Mouse (Mus musculus) embryonic facial prominence, embryonic 11.5 days (tissue): ENCODE measurements at regions not wholly inside any gene's neighbourhood (a gene's known extent, or its start where the extent isn't known, plus 50 kb on each side); places are given as distances from the start of the nearest gene placed in this dataset.
A peak's percentile ranks its signal among the peaks of the same experiment; 100 is the strongest.

Experiments used
- ATAC-seq: fragments of 200-750 bp; cut with Nextera tagmentation; replicated peaks from 2 replicates; pipeline ENCODE4 v1.8.0; 2017; ENCODE audit warnings: low read depth; ENCODE audit not compliant: insufficient number of reproducible peaks, low FRiP score, low TSS enrichment
- DNase-seq: peaks from one replicate; pipeline ENCODE4 v3.0.0-alpha.2; 2015; ENCODE audit warnings: low spot score
- H3K27ac ChIP-seq: fragments of 300-500 bp; sonication (generic); replicated peaks from 2 replicates; pipeline ENCODE4 v1.5.1; 2014; ENCODE audit warnings: mild to moderate bottlenecking, low read depth, low read length, control low read depth
- H3K27me3 ChIP-seq: fragments of 300-500 bp; sonication (generic); 2 replicates; pipeline ENCODE4 v1.6.1; 2014; ENCODE audit warnings: mild to moderate bottlenecking, low read length, moderate library complexity, mixed read lengths; ENCODE audit not compliant: control insufficient read depth, insufficient read depth
- H3K36me3 ChIP-seq: fragments of 300-500 bp; sonication (generic); replicated peaks from 2 replicates; pipeline ENCODE4 v1.6.1; 2014; ENCODE audit warnings: low read depth, mild to moderate bottlenecking, low read length, moderate library complexity, mixed read lengths; ENCODE audit not compliant: control insufficient read depth, insufficient read depth
- H3K4me1 ChIP-seq: fragments of 300-500 bp; sonication (generic); 2 replicates; pipeline ENCODE4 v1.6.1; 2014; ENCODE audit warnings: low read length, mixed read lengths; ENCODE audit not compliant: control insufficient read depth, insufficient read depth
- H3K4me2 ChIP-seq: fragments of 300-500 bp; sonication (generic); 2 replicates; pipeline ENCODE4 v1.6.1; 2014; ENCODE audit warnings: low read depth, mild to moderate bottlenecking, control low read depth, low read length, moderate library complexity
- H3K4me3 ChIP-seq: fragments of 300-500 bp; sonication (generic); 2 replicates; pipeline ENCODE4 v1.5.1; 2014; ENCODE audit warnings: low read depth, low read length, control low read depth
- H3K9ac ChIP-seq: fragments of 300-500 bp; sonication (generic); replicated peaks from 2 replicates; pipeline ENCODE4 v1.6.1; 2014; ENCODE audit warnings: mild to moderate bottlenecking, control low read depth, low read length
- H3K9me3 ChIP-seq: fragments of 300-500 bp; sonication (generic); replicated peaks from 2 replicates; pipeline ENCODE4 v1.6.1; 2016; ENCODE audit warnings: mild to moderate bottlenecking, low read length, inconsistent platforms, mixed read lengths; ENCODE audit not compliant: control insufficient read depth
- WGBS: fragments of 180-500 bp; shearing (Covaris S2); extraction: QIAGEN DNeasy Blood & Tissue Kit; methylation state at CpG from one replicate; pipeline ENCODE4 v1.1.7; 2014; 5-methylcytosine and 5-hydroxymethylcytosine counted together

GRCm38 (mm10) chr3:115782726-115783125 is 67.9 kb upstream of the S1pr1 start:
- H3K36me3 ChIP-seq, result no peaks in the 10 kb centered on the region
- H3K27me3 ChIP-seq, result no peaks in the 10 kb centered on the region
- DNase-seq (no peak), ATAC-seq (no peak)
- no peak overlapping the region for H3K4me2 ChIP-seq
- no peak overlapping the region for H3K4me3 ChIP-seq
- no peak overlapping the region for H3K9ac ChIP-seq
- H3K27ac ChIP-seq, result no peak overlapping the region
- H3K4me1 ChIP-seq, result no peaks in the 10 kb centered on the region
- no peaks in the 10 kb centered on the region for H3K9me3 ChIP-seq

- ATAC-seq, result 0 out of 2 replicates have a peak, but pooled peaks have one; percentile 64
- Histone ChIP-seq H3K36me3 (no peaks in the 10 kb centered on the region), H3K9me3 (no peaks in the 10 kb centered on the region), H3K9ac (no peak overlapping the region), H3K4me1 (no peaks in the 10 kb centered on the region), H3K4me2 (no peak overlapping the region), H3K27me3 (no peaks in the 10 kb centered on the region), H3K4me3 (no peak overlapping the region), H3K27ac (no peak overlapping the region)
- 50% methylated on average over 1 of the region's 1 CpGs for WGBS
- peak; percentile 64 for DNase-seq
Observed at GRCm38 (mm10) chr3:115787360-115787759, 72.5 kb upstream of the S1pr1 start.

- ATAC-seq (no peak), DNase-seq (no peak)
- no peaks in the 10 kb centered on the region for H3K36me3 ChIP-seq
- H3K9ac ChIP-seq, result no peak overlapping the region
- no peaks in the 10 kb centered on the region for H3K9me3 ChIP-seq
- 70% methylated on average over 3 of the region's 3 CpGs for WGBS
- no peak overlapping the region for H3K4me2 ChIP-seq
- H3K27me3 ChIP-seq, result no peaks in the 10 kb centered on the region
- no peak overlapping the region for H3K4me3 ChIP-seq
- H3K4me1 ChIP-seq, result no peaks in the 10 kb centered on the region
- H3K27ac ChIP-seq, result no peak overlapping the region
Observed at GRCm38 (mm10) chr3:115788525-115788924, 73.7 kb upstream of the S1pr1 start.

GRCm38 (mm10) chr3:115789063-115789462 is 74.2 kb upstream of the S1pr1 start:
- no peak overlapping the region for H3K9ac ChIP-seq
- H3K4me2 ChIP-seq, result no peak overlapping the region
- H3K4me3 ChIP-seq, result no peak overlapping the region
- WGBS, result 89% methylated on average over 6 of the region's 6 CpGs
- no peaks in the 10 kb centered on the region for H3K9me3 ChIP-seq
- H3K27me3 ChIP-seq, result no peaks in the 10 kb centered on the region
- H3K4me1 ChIP-seq, result no peaks in the 10 kb centered on the region
- no peaks in the 10 kb centered on the region for H3K36me3 ChIP-seq
- no peak overlapping the region for H3K27ac ChIP-seq
- no peak for DNase-seq
- ATAC-seq, result no peak

GRCm38 (mm10) chr3:115792606-115793005 is 77.7 kb upstream of the S1pr1 start:
- Histone ChIP-seq H3K4me1 (no peaks in the 10 kb centered on the region), H3K9me3 (no peaks in the 10 kb centered on the region), H3K4me2 (no peak overlapping the region), H3K27ac (no peak overlapping the region), H3K4me3 (no peak overlapping the region), H3K36me3 (no peaks in the 10 kb centered on the region), H3K27me3 (no peaks in the 10 kb centered on the region), H3K9ac (no peak overlapping the region)
- DNase-seq, result no peak
- WGBS, result 72% methylated on average over 4 of the region's 4 CpGs
- ATAC-seq, result no peak

GRCm38 (mm10) chr3:115793344-115794059 is 78.6 kb upstream of the S1pr1 start:
- no peaks in the 10 kb centered on the region for H3K36me3 ChIP-seq
- no peak overlapping the region for H3K4me2 ChIP-seq
- ATAC-seq (no peak), DNase-seq (no peak)
- H3K4me1 ChIP-seq, result no peaks in the 10 kb centered on the region
- H3K9ac ChIP-seq, result no peak overlapping the region
- H3K27me3 ChIP-seq, result no peaks in the 10 kb centered on the region
- 59% methylated on average over 12 of the region's 12 CpGs for WGBS
- H3K27ac ChIP-seq, result no peak overlapping the region; the same call in 1 of the 2 replicates
- no peak overlapping the region for H3K4me3 ChIP-seq
- H3K9me3 ChIP-seq, result no peaks in the 10 kb centered on the region

- ATAC-seq (no peak), DNase-seq (no peak)
- no peaks in the 10 kb centered on the region for H3K27me3 ChIP-seq
- no peak overlapping the region for H3K27ac ChIP-seq
- no peak overlapping the region for H3K9ac ChIP-seq
- WGBS, result 90% methylated on average over 10 of the region's 10 CpGs
- no peak overlapping the region for H3K4me3 ChIP-seq
- no peaks in the 10 kb centered on the region for H3K36me3 ChIP-seq
- H3K9me3 ChIP-seq, result no peaks in the 10 kb centered on the region
- H3K4me1 ChIP-seq, result no peaks in the 10 kb centered on the region
- H3K4me2 ChIP-seq, result no peak overlapping the region
Observed at GRCm38 (mm10) chr3:115799326-115799725, 84.5 kb upstream of the S1pr1 start.

GRCm38 (mm10) chr3:115799981-115800380 is 85.1 kb upstream of the S1pr1 start:
- H3K4me1 ChIP-seq, result no peaks in the 10 kb centered on the region
- H3K27ac ChIP-seq, result no peak overlapping the region
- H3K4me2 ChIP-seq, result no peak overlapping the region
- ATAC-seq (no peak), DNase-seq (no peak)
- H3K4me3 ChIP-seq, result no peak overlapping the region
- WGBS, result 72% methylated on average over 2 of the region's 2 CpGs
- no peaks in the 10 kb centered on the region for H3K36me3 ChIP-seq
- H3K9ac ChIP-seq, result no peak overlapping the region
- no peaks in the 10 kb centered on the region for H3K9me3 ChIP-seq
- H3K27me3 ChIP-seq, result no peaks in the 10 kb centered on the region
